Mouse (Mus musculus) hindbrain, embryonic 11.5 days (tissue): Measurements from ENCODE around the gene Ralgapa2. TPM values are rescaled to one million over a fixed set of nuclear protein-coding genes. Genes with fewer than 3 reads are reported as not detected.

ENCODE experiments used
- ATAC-seq: fragments of 200-750 bp; cut with Nextera tagmentation; 2 replicates; pipeline ENCODE4 v1.8.0; 2017; ENCODE audit warnings: mild to moderate bottlenecking, moderate TSS enrichment, moderate library complexity; ENCODE audit not compliant: low FRiP score
- DNase-seq: peaks from one replicate; pipeline ENCODE4 v3.0.0-alpha.2; 2015; ENCODE audit warnings: low spot score
- H3K27ac ChIP-seq: fragments of 300-500 bp; sonication (generic); 2 replicates; pipeline ENCODE4 v1.5.1; 2014; ENCODE audit warnings: mild to moderate bottlenecking, low read depth, low read length
- H3K27me3 ChIP-seq: fragments of 300-500 bp; sonication (generic); 2 replicates; pipeline ENCODE4 v1.6.1; 2014; ENCODE audit warnings: mild to moderate bottlenecking, low read length, moderate library complexity, mixed read lengths; ENCODE audit not compliant: control insufficient read depth, insufficient read depth
- H3K36me3 ChIP-seq: fragments of 300-500 bp; sonication (generic); 2 replicates; pipeline ENCODE4 v1.6.1; 2014; ENCODE audit warnings: mild to moderate bottlenecking, low read length, moderate library complexity, mixed read lengths; ENCODE audit not compliant: control insufficient read depth, insufficient read depth
- H3K4me1 ChIP-seq: fragments of 300-500 bp; sonication (generic); replicated peaks from 2 replicates; pipeline ENCODE4 v1.6.1; 2014; ENCODE audit warnings: low read length, mixed read lengths; ENCODE audit not compliant: control insufficient read depth, insufficient read depth
- H3K4me2 ChIP-seq: fragments of 300-500 bp; sonication (generic); replicated peaks from 2 replicates; pipeline ENCODE4 v1.6.1; 2014; ENCODE audit warnings: mild to moderate bottlenecking, low read depth, low read length
- H3K4me3 ChIP-seq: fragments of 300-500 bp; sonication (generic); 2 replicates; pipeline ENCODE4 v1.5.1; 2014; ENCODE audit warnings: low read depth, low read length
- H3K9ac ChIP-seq: fragments of 300-500 bp; sonication (generic); 2 replicates; pipeline ENCODE4 v1.6.1; 2014; ENCODE audit warnings: low read depth, low read length
- H3K9me3 ChIP-seq: fragments of 300-500 bp; sonication (generic); 2 replicates; pipeline ENCODE4 v1.6.1; 2016; ENCODE audit warnings: low read length; ENCODE audit not compliant: control insufficient read depth
- WGBS: fragments of 180-500 bp; shearing (Covaris S2); extraction: QIAGEN DNeasy Blood & Tissue Kit; methylation state at CpG from one replicate; pipeline ENCODE4 v1.1.7; 2014; 5-methylcytosine and 5-hydroxymethylcytosine counted together
- polyA plus RNA-seq: library from polyadenylated mRNA; unstranded; fragments of >200 nt; fragmentation: Nextera tagmentation; extraction: Ambion mirVana; gene quantifications from 2 replicates; pipeline ENCODE4 v1.2.1, GENCODE M21; 2014

Gene Ralgapa2
- polyA plus RNA-seq, 1 experiment from 2014 or later: 13.6 TPM

DNA sequence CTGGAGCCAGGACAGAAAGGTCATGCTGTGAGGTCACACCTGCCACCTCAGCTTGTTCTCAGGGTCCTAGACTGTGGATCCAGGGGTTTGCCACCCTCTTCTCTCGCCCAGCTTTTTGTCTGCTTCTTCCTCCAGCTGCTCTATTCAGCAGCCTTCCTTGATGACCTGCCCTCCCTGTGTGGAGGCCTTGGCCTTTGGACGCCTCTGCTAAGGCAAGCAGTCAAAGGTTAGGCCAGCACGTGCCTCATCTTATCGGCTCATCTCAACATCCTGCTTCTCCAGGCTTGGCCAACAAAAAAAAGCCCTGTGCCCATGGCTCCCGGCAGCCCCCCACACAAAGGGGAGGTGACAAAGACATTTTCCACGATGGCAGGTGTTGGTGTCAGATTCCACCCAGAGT is 264.6 kb downstream of the Ralgapa2 start:
- Histone ChIP-seq H3K9ac (no peak overlapping the region), H3K9me3 (no peaks in the 10 kb centered on the region), H3K4me1 (0 out of 2 replicates have a peak, but pooled peaks cover 2% of the 10 kb centered on the region), H3K4me3 (no peak overlapping the region), H3K27me3 (no peaks in the 10 kb centered on the region), H3K4me2 (no peak overlapping the region), H3K27ac (no peak overlapping the region), H3K36me3 (no peaks in the 10 kb centered on the region)
- no peak for ATAC-seq
- 39% methylated on average over 6 of the region's 6 CpGs for WGBS
- DNase-seq: no peak

DNA sequence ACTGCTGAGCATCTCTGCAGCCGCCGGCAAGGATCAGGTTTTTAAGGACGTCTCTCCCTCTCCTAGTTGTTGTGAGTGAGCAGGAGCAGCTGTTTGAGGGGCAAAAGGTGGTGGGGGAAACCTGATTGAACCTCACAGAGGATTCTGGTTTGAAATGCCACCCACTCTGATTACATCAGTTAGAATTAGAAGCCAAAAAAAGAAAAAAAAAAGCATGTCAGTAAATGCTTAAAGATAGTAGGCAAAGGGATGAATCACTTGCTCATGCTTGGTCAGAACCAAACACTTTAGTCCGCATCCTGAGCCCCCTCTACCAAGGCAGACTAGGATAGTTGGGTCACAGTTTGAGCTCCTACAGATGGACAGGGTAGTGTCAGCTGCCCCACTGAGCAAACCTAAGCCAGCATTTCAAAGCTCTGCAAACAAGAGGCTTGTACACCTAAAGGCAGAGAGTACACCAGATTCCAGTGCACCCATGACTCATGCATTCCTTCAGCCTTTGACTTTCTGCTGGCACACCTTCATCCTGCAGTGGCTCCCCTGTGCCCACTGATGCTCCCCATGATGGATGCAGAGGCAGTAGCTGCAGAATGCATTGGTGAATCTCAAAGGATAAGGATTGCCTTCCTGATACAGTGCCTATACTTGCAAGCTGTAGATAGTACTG is 265.6 kb downstream of the Ralgapa2 start:
- 0 out of 2 replicates have a peak, but pooled peaks cover 2% of the 10 kb centered on the region for H3K4me1 ChIP-seq
- no peak overlapping the region for H3K4me2 ChIP-seq
- no peak overlapping the region for H3K27ac ChIP-seq
- H3K9me3 ChIP-seq: no peaks in the 10 kb centered on the region
- H3K36me3 ChIP-seq: no peaks in the 10 kb centered on the region
- WGBS: 87% methylated on average over 4 of the region's 4 CpGs
- H3K9ac ChIP-seq: no peak overlapping the region
- no peak overlapping the region for H3K4me3 ChIP-seq
- H3K27me3 ChIP-seq: no peaks in the 10 kb centered on the region
- DNase-seq (no peak), ATAC-seq (no peak)

DNA sequence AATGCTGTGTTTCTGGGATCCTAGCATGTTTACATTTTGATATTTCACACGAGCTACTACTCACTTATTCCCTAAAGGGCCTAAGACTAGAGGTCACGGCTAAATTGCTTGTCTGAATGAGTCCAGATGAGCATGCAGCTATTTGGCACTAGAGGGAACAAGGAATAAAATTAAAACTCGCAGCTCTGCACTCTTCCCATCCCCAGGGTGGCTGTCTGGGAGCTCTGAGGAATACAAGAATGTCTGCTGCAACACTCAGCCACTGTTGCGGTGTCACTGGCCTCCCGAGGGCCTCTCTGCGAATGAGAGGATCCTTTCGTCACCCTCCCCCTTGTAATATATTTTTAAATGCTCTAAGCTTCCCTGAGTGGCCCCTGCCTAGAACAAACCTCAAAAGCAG is 266.7 kb downstream of the Ralgapa2 start:
- Histone ChIP-seq H3K4me1 (0 out of 2 replicates have a peak, but pooled peaks cover 2% of the 10 kb centered on the region), H3K9ac (no peak overlapping the region), H3K4me3 (no peak overlapping the region), H3K27me3 (no peaks in the 10 kb centered on the region), H3K4me2 (no peak overlapping the region), H3K36me3 (no peaks in the 10 kb centered on the region), H3K27ac (no peak overlapping the region), H3K9me3 (no peaks in the 10 kb centered on the region)
- 57% methylated on average over 7 of the region's 7 CpGs for WGBS
- no peak for DNase-seq
- no peak for ATAC-seq

DNA sequence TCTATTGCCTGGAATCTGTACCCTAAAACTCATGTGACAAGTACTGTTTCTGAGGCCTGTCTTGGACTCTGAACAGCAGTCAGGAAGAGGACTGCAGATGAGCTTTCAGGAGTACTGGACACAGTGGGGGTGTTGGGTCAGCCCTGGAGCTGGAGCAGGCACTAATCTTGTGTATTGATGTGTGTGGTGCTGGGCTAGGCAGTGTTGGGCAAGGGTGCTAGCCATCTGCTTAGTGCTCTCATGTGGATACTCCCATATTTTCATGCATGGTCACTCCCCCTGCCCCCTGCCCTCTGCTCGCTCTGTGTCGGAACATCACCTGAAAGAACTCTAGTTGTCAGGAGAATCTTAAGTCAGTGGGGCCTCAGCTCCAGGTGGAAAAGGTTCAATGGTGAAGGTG is 268.1 kb downstream of the Ralgapa2 start:
- no peaks in the 10 kb centered on the region for H3K9me3 ChIP-seq
- no peak for ATAC-seq
- DNase-seq: no peak
- H3K27me3 ChIP-seq: no peaks in the 10 kb centered on the region
- no peaks in the 10 kb centered on the region for H3K36me3 ChIP-seq
- H3K4me1 ChIP-seq: 0 out of 2 replicates have a peak, but pooled peaks cover 2% of the 10 kb centered on the region
- no peak overlapping the region for H3K27ac ChIP-seq
- no peak overlapping the region for H3K4me2 ChIP-seq
- no peak overlapping the region for H3K4me3 ChIP-seq
- no peak overlapping the region for H3K9ac ChIP-seq
- WGBS: 95% methylated on average over 2 of the region's 2 CpGs

DNA sequence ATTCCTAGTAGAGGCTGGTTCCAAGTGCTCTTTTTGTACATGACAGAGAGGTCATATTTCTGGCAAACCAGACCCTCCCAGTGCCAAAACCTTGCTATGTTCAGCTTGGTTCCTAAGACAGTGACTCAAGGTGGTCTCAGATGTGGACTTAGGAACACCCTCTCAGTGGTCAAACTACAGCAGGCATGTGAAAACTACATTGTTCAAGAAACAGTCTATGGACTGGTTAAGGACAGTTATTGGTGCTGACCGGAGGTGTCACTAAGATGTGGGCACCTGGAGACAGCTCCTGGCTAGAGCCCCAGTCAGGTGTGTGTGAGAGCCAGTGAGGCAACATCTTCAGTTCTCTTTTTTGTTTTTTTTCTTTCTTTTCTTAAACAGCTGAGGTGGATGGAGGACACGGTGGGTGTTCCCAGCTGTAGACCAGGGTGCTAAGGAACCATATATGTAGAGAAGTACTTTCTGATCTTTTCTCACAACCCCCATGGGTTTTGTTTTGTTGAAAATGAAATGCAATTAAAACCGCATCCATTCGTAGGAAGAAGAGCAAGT is 272.9 kb downstream of the Ralgapa2 start:
- Histone ChIP-seq H3K27me3 (no peaks in the 10 kb centered on the region), H3K4me2 (no peak overlapping the region), H3K36me3 (no peaks in the 10 kb centered on the region), H3K4me3 (no peak overlapping the region), H3K9me3 (no peaks in the 10 kb centered on the region), H3K27ac (no peak overlapping the region), H3K4me1 (no peaks in the 10 kb centered on the region), H3K9ac (no peak overlapping the region)
- ATAC-seq (no peak), DNase-seq (no peak)
- WGBS: 88% methylated on average over 4 of the region's 4 CpGs

DNA sequence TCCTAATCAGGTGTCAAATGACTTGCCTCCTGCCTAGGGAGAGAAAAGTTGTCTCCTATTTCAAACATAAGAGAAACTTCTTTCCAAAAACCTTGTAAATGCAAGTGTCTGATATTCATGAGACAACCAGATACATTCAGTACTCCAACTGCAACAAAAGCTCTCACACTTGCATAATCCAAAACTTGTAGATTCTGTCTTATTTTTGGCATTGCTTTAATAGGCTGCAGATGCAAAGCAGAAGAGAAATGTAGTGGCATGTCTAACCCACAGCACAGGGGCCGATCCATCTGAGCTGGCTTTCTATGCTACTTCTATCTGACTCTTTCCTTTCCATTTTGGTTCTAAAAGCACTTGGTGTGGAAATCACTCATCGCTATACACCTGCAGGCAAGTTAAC is 280.7 kb downstream of the Ralgapa2 start:
- Histone ChIP-seq H3K9ac (no peak overlapping the region), H3K27me3 (peaks cover 16% of the 10 kb centered on the region), H3K4me3 (no peak overlapping the region), H3K36me3 (no peaks in the 10 kb centered on the region), H3K4me2 (no peak overlapping the region), H3K4me1 (no peaks in the 10 kb centered on the region), H3K27ac (no peak overlapping the region), H3K9me3 (no peaks in the 10 kb centered on the region)
- no peak for DNase-seq
- ATAC-seq: no peak
- WGBS: 96% methylated on average over 2 of the region's 2 CpGs

DNA sequence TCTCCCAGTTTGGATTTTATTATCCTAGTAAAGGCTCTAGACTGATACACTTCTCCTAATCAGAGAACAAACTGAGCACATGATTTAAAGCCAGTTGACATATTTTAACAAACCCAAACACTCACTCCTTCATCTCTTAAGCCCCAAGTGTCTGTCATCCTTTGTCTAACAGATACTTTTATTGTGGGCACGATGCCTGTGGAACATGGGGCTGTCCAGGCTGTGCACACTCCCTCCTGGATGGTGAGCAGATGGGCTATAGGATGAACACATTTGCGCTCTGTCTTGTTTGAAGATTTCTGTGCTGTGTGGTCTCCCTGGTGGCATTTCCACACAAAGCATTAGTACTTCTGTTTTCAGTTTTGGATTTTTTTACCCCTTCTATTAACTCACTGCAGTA is 283.7 kb downstream of the Ralgapa2 start:
- H3K27ac ChIP-seq: no peak overlapping the region
- 79% methylated on average over 2 of the region's 2 CpGs for WGBS
- no peak overlapping the region for H3K4me3 ChIP-seq
- ATAC-seq (no peak), DNase-seq (no peak)
- no peak overlapping the region for H3K4me2 ChIP-seq
- H3K9me3 ChIP-seq: no peaks in the 10 kb centered on the region
- peaks cover 5% of the 10 kb centered on the region; the same call in 1 of the 2 replicates for H3K4me1 ChIP-seq
- no peaks in the 10 kb centered on the region for H3K36me3 ChIP-seq
- no peak overlapping the region for H3K9ac ChIP-seq
- H3K27me3 ChIP-seq: peaks cover 31% of the 10 kb centered on the region

DNA sequence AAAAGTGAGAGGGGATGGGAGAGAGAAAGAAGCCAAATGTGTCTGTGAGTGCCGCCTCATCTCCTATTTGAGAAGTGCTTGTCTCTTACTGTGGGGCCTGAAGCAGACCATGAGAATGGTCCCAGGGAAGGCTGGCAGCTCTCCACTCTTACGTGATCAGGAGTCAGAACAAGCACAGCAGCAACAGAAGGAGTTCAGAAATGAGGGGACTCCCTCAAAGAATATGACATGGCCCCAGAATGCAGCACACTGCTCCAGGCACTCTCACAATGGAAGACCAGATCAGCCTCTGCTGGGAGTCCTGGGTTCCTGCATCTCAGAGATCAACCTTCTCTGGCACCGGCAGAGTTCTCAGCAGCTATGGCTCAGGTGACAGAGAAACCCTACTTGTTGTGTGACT is 284.5 kb downstream of the Ralgapa2 start:
- Histone ChIP-seq H3K36me3 (no peaks in the 10 kb centered on the region), H3K9ac (no peak overlapping the region), H3K9me3 (no peaks in the 10 kb centered on the region), H3K27me3 (peaks cover 39% of the 10 kb centered on the region), H3K4me1 (peaks cover 5% of the 10 kb centered on the region; the same call in 1 of the 2 replicates), H3K4me3 (no peak overlapping the region), H3K27ac (no peak overlapping the region), H3K4me2 (no peak overlapping the region)
- DNase-seq (no peak), ATAC-seq (no peak)
- WGBS: 56% methylated on average over 3 of the region's 3 CpGs

DNA sequence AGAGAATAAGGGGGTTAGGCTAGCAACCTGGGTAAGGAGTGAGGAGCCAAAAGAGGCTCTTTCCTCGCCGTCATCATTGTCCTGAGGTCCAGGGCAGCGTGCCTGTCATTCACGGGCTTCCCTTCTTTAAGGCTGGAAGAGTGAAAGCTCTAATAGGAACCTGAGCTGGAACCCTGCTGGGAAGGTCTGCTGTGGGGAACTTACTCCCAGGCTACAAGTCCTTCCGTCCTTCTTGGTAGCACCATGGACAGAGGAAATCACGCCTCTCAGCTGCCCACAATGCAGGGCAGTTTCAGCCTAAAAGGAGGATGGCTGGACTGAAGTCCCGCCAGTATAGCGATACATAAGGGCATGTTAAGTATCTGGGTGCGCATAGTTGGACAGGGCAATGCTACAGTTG is 285.7 kb downstream of the Ralgapa2 start:
- WGBS: 4% methylated on average over 9 of the region's 9 CpGs
- no peaks in the 10 kb centered on the region for H3K36me3 ChIP-seq
- H3K27ac ChIP-seq: no peak overlapping the region
- DNase-seq: peak; percentile 69
- ATAC-seq: no peak
- H3K4me2 ChIP-seq: no peak overlapping the region
- H3K4me3 ChIP-seq: no peak overlapping the region
- peaks cover 42% of the 10 kb centered on the region for H3K27me3 ChIP-seq
- peaks cover 5% of the 10 kb centered on the region for H3K4me1 ChIP-seq
- H3K9me3 ChIP-seq: no peaks in the 10 kb centered on the region
- H3K9ac ChIP-seq: no peak overlapping the region
